Mouse (Mus musculus): ENCODE data around the gene Fam102b.

The Fam102b gene

DNA sequence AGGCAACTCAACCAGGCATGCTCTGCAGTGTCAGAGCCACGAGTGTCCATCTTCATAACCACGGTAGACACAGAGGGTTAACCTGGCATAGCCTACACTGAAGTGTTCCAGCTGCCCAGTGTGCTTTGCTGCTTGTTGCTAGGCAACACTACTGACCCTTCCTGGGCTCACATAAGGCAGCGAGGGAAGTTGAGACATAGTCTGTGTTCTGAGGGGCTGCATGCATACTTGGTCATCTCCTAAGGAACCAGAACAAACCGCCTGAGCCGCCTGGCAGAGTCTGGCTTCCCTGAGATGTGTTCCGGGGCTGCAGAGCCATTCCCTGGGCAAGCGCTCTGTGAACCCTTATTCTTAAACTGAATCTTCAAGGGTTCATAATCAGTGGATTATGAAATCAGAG lies 66.2 kb downstream of the Fam102b start:
- no peak for DNase-seq (ENCODE audit: low read depth, low spot score)

DNA sequence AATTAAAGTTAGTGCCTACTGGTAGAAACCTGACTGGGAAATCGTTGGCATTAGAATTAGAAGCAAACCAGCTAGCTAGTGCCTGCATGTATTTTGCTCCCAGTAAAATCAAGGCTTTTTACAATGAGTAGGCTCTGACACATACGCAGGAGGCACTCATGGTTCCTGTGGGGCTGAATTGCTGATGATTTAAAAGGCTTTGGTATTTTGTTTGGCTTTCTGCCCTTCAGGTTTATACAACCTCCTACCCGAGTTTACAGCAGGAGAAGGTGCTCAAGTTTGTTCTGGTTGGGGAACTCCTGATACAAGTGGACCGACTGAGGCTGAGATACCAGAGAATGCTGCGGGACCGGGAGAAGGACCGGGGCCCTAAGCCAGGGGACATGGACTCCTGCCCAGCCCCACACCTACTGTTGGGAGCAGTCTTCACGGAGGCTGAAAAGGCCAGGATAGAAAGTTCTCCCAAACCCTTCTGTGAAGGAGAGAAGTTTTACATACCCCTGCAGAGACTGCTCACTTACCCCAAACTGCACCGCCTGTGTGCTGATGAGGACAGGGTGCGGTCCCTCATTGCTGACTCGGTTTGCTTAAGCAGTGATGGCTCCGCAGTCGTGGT lies 67.6 kb downstream of the Fam102b start:
- no peak for DNase-seq (ENCODE audit: low read depth, low spot score)

DNA sequence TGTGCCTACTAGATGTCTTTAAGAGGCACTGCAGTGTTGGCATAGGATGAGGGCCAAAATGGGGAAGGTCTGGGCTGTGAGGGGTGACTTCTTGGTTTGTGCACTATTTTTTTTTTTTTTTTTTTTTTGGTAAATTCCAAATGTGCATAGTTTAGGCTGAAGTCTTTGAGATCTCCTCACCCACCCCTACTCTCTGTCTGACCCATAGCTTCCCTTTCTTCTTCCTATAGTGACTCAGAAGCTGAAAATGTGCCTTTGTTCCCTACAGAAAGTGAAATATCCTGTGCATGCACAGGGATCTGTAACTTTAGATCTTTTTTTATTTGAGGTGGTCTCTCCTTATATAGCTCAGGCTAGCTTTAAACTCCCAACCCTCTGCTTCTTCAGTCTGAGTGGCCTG lies 69.4 kb downstream of the Fam102b start:
- no peak for DNase-seq (ENCODE audit: low read depth, low spot score)

DNA sequence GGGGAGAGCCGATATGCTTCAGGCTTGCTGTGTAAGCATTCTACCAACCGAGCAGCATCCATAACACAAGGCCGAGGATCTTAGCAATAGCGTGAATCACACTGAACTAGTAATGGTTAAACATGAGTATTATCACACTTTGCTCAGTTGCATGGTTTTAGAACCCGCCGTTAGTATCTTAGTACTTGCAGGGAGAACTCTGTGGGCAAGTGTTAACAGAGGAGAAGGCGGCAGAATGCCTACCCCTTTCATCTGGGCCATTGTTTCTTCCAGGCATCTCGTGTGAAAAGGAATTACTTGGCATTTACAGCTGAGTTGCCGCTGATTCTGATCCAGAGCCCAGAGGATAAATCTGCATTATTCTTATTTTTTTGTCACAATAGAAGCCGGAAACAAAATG lies 86.4 kb downstream of the Fam102b start:
- no peak for DNase-seq (ENCODE audit: low read depth, low spot score)

DNA sequence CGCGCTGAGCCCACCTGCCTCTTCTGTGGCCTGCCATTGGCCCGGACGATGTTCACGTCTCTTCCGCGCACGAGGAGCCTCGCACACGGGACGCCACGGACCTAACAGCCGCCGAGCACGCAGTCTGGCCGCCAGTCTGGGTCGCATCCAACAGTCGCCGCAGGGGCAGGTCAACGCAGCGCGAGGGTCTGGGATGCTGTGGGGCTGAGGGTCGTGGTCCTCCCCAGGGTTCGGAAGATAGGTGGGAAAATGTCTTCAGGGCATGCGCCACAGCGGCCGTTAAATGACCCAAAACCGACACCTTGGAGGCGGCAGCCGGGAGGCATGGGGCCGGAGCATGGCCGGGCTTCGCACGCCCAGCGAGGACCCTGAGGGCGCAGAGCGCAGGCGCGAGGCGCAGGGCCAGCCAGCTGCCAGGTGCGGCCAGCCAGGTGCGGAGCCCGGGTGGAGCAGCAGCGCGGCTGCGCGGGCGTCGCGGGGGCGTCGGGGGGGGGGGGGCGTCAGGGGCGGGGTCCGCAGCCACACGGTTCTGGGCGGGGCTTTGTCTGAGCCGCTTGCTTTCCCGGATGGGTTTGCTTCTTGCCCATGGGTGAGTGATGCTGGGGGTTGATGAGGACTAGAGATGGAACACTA lies 87.3 kb downstream of the Fam102b start, which contains the start of gene Gm9857:
Gene Gm9857, minus strand, starts transcription at position 445 of the 633 bp plus-strand sequence.
- no peak for DNase-seq (ENCODE audit: low read depth, low spot score)

DNA sequence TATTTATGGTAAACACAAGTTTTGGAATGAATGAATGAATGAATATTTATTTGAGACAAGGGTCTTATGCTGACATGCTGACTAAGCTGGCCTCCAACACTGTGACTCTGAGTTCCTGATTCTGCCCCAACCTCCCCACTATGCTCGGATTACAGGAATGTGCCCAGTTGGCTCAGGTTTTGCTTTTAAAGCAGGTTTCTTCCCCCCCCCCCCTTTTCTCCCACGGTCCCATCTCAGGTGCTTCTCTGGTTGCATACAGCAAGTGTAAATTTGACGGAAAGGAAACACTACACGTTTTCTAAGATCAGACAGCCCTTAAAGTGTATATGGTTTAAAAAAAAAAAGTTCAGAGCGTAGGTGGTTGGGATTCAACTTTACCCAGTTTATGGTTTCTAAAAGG lies 87.8 kb downstream of the Fam102b start, which contains the start of gene Henmt1:
Gene Henmt1, plus strand, starts transcription at position 301 of the 400 bp plus-strand sequence.
- no peak for DNase-seq (ENCODE audit: low read depth, low spot score)

DNA sequence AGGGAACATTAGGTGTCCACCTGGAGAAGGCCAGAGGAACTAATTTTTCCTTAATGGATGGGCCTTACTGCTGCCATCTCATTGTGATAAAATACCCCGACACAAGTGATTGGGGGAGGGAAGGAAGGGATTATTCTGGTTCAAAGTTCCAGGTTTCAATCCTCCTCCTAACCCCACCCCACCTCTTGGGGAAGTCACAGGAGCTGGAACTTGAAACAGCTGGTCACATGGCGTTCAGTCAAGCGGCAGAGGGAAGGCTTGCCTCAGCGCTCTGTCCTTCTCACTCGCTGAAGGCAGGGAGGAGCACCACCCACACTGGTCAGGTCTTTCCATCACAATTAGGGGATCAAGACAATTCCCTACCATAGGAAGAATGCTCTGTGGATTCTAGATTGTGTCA lies 88.7 kb downstream of the Fam102b start:
- no peak for DNase-seq (ENCODE audit: low read depth, low spot score)

DNA sequence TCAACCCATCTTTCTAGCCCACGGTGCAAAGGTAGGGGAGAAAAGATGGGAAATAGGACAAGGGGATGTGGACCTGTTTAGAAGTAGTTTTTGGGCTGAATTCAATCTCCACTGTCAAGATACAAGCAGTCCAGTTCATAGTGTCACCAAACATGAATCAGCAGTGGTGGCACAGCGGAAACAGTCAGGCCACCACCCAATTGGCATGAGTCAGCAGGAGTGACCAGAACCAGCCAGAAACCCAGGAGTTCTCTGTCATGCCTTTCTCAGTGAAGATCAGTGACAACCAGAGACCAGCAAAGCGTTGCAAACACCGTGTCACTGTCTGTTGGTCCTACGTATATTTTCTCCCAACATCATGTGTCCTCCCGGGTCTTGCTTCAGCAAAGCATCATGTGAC lies 93.8 kb downstream of the Fam102b start:
- no peak for DNase-seq (ENCODE audit: low read depth, low spot score)

DNA sequence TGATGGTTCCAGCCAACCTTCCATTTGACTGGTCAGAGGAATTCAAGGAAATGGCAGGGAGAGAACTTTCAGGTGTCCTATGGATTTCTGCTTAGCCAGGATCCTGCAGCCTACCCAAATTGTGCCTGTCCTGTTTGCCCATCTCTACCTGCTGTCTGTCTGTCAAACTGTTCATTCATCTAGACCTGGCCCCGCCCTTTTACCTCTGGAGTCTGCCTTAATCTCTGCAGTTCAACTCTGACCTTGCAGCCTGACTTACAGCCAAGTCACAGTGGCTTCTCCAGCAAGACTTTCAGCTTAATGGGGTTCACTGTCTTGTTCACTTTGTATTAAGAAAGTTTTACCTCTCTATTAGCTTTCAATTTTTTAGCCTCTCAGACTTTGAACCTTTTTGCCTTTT lies 101.1 kb downstream of the Fam102b start:
- DNase-seq (ENCODE audit: low read depth, low spot score) = no peak

DNA sequence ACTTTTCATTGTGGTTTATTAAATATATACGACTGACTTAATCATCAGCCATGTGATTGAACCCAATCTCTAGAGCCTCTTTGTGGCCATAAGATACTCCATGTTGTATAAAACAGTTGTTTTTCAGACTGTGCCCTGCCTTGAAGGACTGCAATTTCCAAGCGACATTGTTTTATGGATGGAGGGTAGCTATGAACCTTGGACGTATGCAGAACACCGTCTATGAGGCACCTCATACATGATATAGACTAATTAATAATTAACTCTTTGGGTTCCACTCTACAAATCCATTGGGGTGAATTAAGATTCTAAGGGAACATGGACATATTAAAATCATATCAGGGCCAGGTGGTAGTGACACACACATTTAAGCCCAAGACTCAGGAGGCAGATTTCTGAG lies 101.7 kb downstream of the Fam102b start:
- DNase-seq (ENCODE audit: low read depth, low spot score) = no peak

DNA sequence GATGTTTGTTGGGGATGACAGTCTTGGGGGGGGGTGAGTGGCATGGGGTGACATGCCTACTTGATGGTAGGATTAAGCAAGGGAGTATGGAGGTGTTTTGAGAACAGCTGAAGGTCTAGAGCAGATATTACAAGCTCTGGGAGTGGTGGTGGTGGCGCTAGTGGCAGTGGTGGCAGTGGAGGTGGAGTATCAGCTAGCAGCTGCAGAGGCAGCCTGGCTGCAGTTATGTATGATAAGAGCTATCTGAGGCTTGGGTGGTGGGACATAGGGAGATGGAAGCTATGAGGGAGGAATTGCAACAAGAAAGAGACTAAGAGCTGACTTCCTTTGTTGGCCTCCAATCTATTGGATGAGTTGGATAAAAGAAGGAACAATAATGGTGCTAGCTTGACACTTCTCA lies 105.6 kb downstream of the Fam102b start:
- no peak for DNase-seq (ENCODE audit: low read depth, low spot score)

Data from embryo, embryonic 11.5 days (tissue).